Mouse (Mus musculus): ENCODE measurements around the gene Sema4g. TPM values are rescaled to one million over a fixed set of nuclear protein-coding genes. Genes with fewer than 3 reads are reported as not detected.

Gene Sema4g
- polyA plus RNA-seq, 1 experiment from 2014 or later: 8.0 TPM

DNA sequence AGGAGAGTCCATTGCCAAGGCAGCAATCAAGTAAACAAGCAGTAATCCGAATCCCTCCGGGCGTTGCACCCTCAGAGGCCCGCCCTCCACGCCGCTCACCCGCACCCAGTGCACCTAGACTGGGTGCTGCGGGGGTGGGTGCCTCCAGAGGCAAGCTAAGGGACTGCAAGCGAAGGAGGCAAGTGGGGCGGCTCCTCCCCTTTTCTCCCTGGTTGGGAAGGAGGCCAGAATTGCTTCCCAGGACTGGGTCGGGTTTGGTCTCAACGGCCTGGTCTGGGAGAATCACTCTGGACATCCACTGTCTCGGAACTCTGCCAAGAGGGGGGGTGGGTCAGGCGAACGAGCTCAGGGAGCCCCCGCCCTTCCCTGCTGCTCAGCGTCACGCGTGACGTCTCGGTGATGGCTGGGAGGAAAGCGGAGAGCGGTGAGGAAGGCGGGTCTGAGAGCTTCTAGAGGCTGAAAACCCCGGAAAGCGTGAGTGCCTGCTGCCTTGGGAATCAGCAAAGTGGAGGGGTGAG lies 58.6 kb downstream of the Sema4g start, which contains the start of gene Sfxn3:
Sfxn3 (plus strand) TSS at position 87 of the 518 bp plus-strand sequence.
- H3K4me3 ChIP-seq (ENCODE audit: low read depth, low read length): peak within 1 kb of the TSS; percentile 66
- H3K9ac ChIP-seq (ENCODE audit: low read depth, low read length): peak within 1 kb of the TSS; percentile 62
- peaks cover 25% of the 10 kb centered on the region for H3K4me1 ChIP-seq (ENCODE audit: control insufficient read depth, low read depth, low read length)
- peak within 1 kb of the TSS; percentile 84 for H3K4me2 ChIP-seq (ENCODE audit: low read depth, low read length)
- no peaks in the 10 kb centered on the region for H3K36me3 ChIP-seq (ENCODE audit: control insufficient read depth, insufficient read depth)
- peak; percentile 87 for ATAC-seq (ENCODE audit: low read depth)
- H3K9me3 ChIP-seq (replicated peaks; ENCODE audit: control insufficient read depth, low read length): no peaks in the 10 kb centered on the region
- H3K27me3 ChIP-seq (ENCODE audit: control insufficient read depth, insufficient read depth, low read depth, low read length): peaks cover 34% of the 10 kb centered on the region
- peak within 1 kb of the TSS; percentile 75; the same call in 1 of the 2 replicates for H3K27ac ChIP-seq (ENCODE audit: low read length)
- WGBS (ENCODE audit: insufficient replicate concordance): under 1% methylated on average over 26 of the region's 26 CpGs

GRCm38 (mm10) chr19:45047935-45048643 lies 59.2 kb downstream of the Sema4g start:
- no peaks in the 10 kb centered on the region for H3K36me3 ChIP-seq (ENCODE audit: control insufficient read depth, insufficient read depth)
- H3K27me3 ChIP-seq (ENCODE audit: control insufficient read depth, insufficient read depth, low read depth, low read length): peaks cover 34% of the 10 kb centered on the region
- peaks cover 25% of the 10 kb centered on the region for H3K4me1 ChIP-seq (ENCODE audit: control insufficient read depth, low read depth, low read length)
- H3K9me3 ChIP-seq (replicated peaks; ENCODE audit: control insufficient read depth, low read length): no peaks in the 10 kb centered on the region
- peak overlapping the region; percentile 75; the same call in 1 of the 2 replicates for H3K27ac ChIP-seq (ENCODE audit: low read length)
- H3K4me2 ChIP-seq (ENCODE audit: low read depth, low read length): peak overlapping the region; percentile 84
- peak overlapping the region; percentile 66 for H3K4me3 ChIP-seq (ENCODE audit: low read depth, low read length)
- ATAC-seq (ENCODE audit: low read depth): peak; percentile 61
- peak overlapping the region; percentile 62 for H3K9ac ChIP-seq (ENCODE audit: low read depth, low read length)
- 21% methylated on average over 11 of the region's 11 CpGs for WGBS (ENCODE audit: insufficient replicate concordance)

DNA sequence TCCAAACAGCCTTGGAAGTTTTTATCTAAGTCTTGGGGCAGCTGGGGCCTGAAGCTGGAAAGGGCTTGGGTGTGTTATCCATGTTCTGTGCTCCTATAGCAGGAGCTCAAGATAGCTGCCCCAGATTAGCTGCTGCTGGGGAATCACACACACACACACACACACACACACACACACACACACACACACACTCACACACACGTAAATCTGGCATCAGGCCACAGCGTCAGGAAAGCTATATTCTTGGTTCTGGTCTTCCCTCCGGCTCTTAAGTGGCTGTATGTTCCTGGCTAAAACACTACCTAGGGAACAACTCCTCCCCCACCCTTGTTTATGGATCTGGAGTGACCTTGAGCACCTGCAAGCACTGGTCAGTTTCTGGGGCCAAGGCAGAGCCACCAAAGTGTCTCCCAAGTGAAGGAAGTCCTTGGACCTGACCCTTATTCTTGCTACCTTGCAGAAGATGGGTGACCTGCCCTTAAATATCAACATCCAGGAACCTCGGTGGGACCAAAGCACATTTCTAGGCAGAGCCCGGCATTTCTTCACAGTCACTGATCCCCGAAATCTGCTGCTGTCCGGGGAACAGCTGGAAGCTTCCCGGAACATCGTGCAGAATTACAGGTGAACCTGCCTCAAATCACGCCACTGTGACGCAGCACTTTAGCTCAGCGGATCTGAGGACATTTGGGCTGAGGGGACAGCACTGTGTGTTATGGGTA lies 59.9 kb downstream of the Sema4g start:
- Histone ChIP-seq H3K4me3 (ENCODE audit: low read depth, low read length) (no peak overlapping the region; the same call in 1 of the 2 replicates), H3K27me3 (ENCODE audit: control insufficient read depth, insufficient read depth, low read depth, low read length) (peaks cover 30% of the 10 kb centered on the region), H3K36me3 (ENCODE audit: control insufficient read depth, insufficient read depth) (no peaks in the 10 kb centered on the region), H3K9ac (ENCODE audit: low read depth, low read length) (no peak overlapping the region), H3K4me1 (ENCODE audit: control insufficient read depth, low read depth, low read length) (peaks cover 25% of the 10 kb centered on the region), H3K4me2 (ENCODE audit: low read depth, low read length) (peak overlapping the region; percentile 84), H3K9me3 (replicated peaks; ENCODE audit: control insufficient read depth, low read length) (no peaks in the 10 kb centered on the region), H3K27ac (ENCODE audit: low read length) (peak overlapping the region; percentile 75; the same call in 1 of the 2 replicates)
- no peak for ATAC-seq (ENCODE audit: low read depth)
- 75% methylated on average over 12 of the region's 12 CpGs for WGBS (ENCODE audit: insufficient replicate concordance)

- ATAC-seq (ENCODE audit: low read depth): no peak
- Histone ChIP-seq H3K4me1 (ENCODE audit: control insufficient read depth, low read depth, low read length) (peaks cover 25% of the 10 kb centered on the region), H3K27me3 (ENCODE audit: control insufficient read depth, insufficient read depth, low read depth, low read length) (peaks cover 25% of the 10 kb centered on the region), H3K4me3 (ENCODE audit: low read depth, low read length) (no peak overlapping the region), H3K9me3 (replicated peaks; ENCODE audit: control insufficient read depth, low read length) (no peaks in the 10 kb centered on the region), H3K4me2 (ENCODE audit: low read depth, low read length) (no peak overlapping the region), H3K9ac (ENCODE audit: low read depth, low read length) (no peak overlapping the region), H3K27ac (ENCODE audit: low read length) (no peak overlapping the region), H3K36me3 (ENCODE audit: control insufficient read depth, insufficient read depth) (no peaks in the 10 kb centered on the region)
- WGBS (ENCODE audit: insufficient replicate concordance): 54% methylated on average over 9 of the region's 9 CpGs
Measured at GRCm38 (mm10) chr19:45049523-45049922, 60.6 kb downstream of the Sema4g start.

Other genes with a start within 250 kb of the Sema4g start
- gene Pax2, start 233.1 kb upstream of the Sema4g start, polyA plus RNA-seq (2015; fragmentation: Nextera tagmentation; extraction: Ambion mirVana): not detected in 2 replicates
- 11.9 and 12.2 TPM in 2 replicates for gene Slf2, start 58.0 kb upstream of the Sema4g start, polyA plus RNA-seq (2015; fragmentation: Nextera tagmentation; extraction: Ambion mirVana)
- 12.0 and 13.4 TPM in 2 replicates for gene Twnk, start 16.6 kb downstream of the Sema4g start, polyA plus RNA-seq (2015; fragmentation: Nextera tagmentation; extraction: Ambion mirVana)
- gene Mrpl43, start 17.3 kb downstream of the Sema4g start, polyA plus RNA-seq (2015; fragmentation: Nextera tagmentation; extraction: Ambion mirVana): 27.0 and 29.0 TPM in 2 replicates
- 4.6 and 4.7 TPM in 2 replicates for gene Lzts2, start 25.3 kb downstream of the Sema4g start, polyA plus RNA-seq (2015; fragmentation: Nextera tagmentation; extraction: Ambion mirVana)
- not detected in 2 replicates for gene Pdzd7, start 56.6 kb downstream of the Sema4g start, polyA plus RNA-seq (2015; fragmentation: Nextera tagmentation; extraction: Ambion mirVana)
- gene Sfxn3, start 58.4 kb downstream of the Sema4g start, polyA plus RNA-seq (2015; fragmentation: Nextera tagmentation; extraction: Ambion mirVana): 2.9 and 3.5 TPM in 2 replicates
- 0.18 and 0.35 TPM in 2 replicates for gene Kazald1, start 86.1 kb downstream of the Sema4g start, polyA plus RNA-seq (2015; fragmentation: Nextera tagmentation; extraction: Ambion mirVana)
- 0.07 TPM in 1 of 2 replicates, not detected in the other for gene Tlx1, start 161.6 kb downstream of the Sema4g start, polyA plus RNA-seq (2015; fragmentation: Nextera tagmentation; extraction: Ambion mirVana)
- gene Lbx1, start 246.7 kb downstream of the Sema4g start, polyA plus RNA-seq (2015; fragmentation: Nextera tagmentation; extraction: Ambion mirVana): not detected in 2 replicates

All from liver, embryonic 16.5 days (tissue).